ENCODE assay signal across 8 mouse cellular contexts in genomic region chr2:132385194-132385838, GRCm38 (mm10). TPM values are rescaled to one million over a fixed set of nuclear protein-coding genes. Genes with fewer than 3 reads are reported as not detected.
DNase-seq lines count a peak whose midpoint lies in the region; ATAC-seq and TF ChIP-seq lines count a peak whose summit lies in the region.

Prokr2 (minus strand) TSS chr2:132385447.

- H3K4me3 ChIP-seq in gastrocnemius, adult 2 months = peak within 1 kb of the TSS; percentile 59
- peak within 1 kb of the TSS in 1 of 3 experiments; percentile 44 for H3K4me3 ChIP-seq in CH12.LX (replicated peaks in 1 of 3; ENCODE audit: low read depth in 2 of 3, low read length in 2 of 3, poor library complexity in 1 of 3)
- H3K4me3 ChIP-seq in embryonic facial prominence, embryonic 14.5 days (ENCODE audit: low read depth, low read length) = peak within 1 kb of the TSS; percentile 51
- peak within 1 kb of the TSS; percentile 47 for H3K4me3 ChIP-seq in intestine, embryonic 14.5 days (ENCODE audit: low read depth, low read length)
- peak within 1 kb of the TSS; percentile 57 for H3K4me3 ChIP-seq in midbrain, embryonic 13.5 days (replicated peaks)

- no peak within 1 kb of the TSS for H3K9ac ChIP-seq in CH12.LX (ENCODE audit: insufficient read depth, low read depth)
- H3K9ac ChIP-seq in embryonic facial prominence, embryonic 14.5 days (ENCODE audit: low read depth, low read length) = peak within 1 kb of the TSS; percentile 58
- 0 out of 2 replicates have a peak within 1 kb of the TSS, but pooled peaks have one; percentile 22 for H3K9ac ChIP-seq in intestine, embryonic 14.5 days (ENCODE audit: low read length)
- peak within 1 kb of the TSS; percentile 68 for H3K9ac ChIP-seq in midbrain, embryonic 13.5 days (replicated peaks)

- no peaks in the 10 kb centered on the region for H3K9me3 ChIP-seq in CH12.LX (replicated peaks; ENCODE audit: low read length)
- H3K9me3 ChIP-seq in embryonic facial prominence, embryonic 14.5 days (ENCODE audit: control insufficient read depth, low read length) = no peaks in the 10 kb centered on the region
- H3K9me3 ChIP-seq in intestine, embryonic 14.5 days (ENCODE audit: control insufficient read depth, low read length) = no peaks in the 10 kb centered on the region
- no peaks in the 10 kb centered on the region for H3K9me3 ChIP-seq in midbrain, embryonic 13.5 days

- WGBS in embryonic facial prominence, embryonic 14.5 days = 1% methylated on average over 22 of the region's 29 CpGs
- WGBS in intestine, embryonic 14.5 days = under 1% methylated on average over 28 of the region's 29 CpGs
- 2% methylated on average over 29 of the region's 29 CpGs for WGBS in midbrain, embryonic 13.5 days

- ATAC-seq in embryonic facial prominence, embryonic 14.5 days (ENCODE audit: low read depth) = peak; percentile 73
- ATAC-seq in intestine, embryonic 14.5 days (replicated peaks; ENCODE audit: low FRiP score, low TSS enrichment, low read depth) = peak; percentile 60
- ATAC-seq in midbrain, embryonic 13.5 days = peak; percentile 87

- no peak for TF ChIP-seq CTCF in gastrocnemius, adult 2 months (IDR thresholded peaks at IDR 0.05)
- TF ChIP-seq CTCF in CH12.LX (conservative IDR thresholded peaks at IDR 0.05 in 1 of 2, IDR thresholded peaks at IDR 0.05 in 1 of 2; ENCODE audit: low read depth in 2 of 2, low read length in 2 of 2) = no peak

- intact Hi-C loops in gastrocnemius, adult 2 months (cut with DNase I) = no loop called here

- H3K27me3 ChIP-seq in CH12.LX (replicated peaks) = no peaks in the 10 kb centered on the region
- peaks cover 22% of the 10 kb centered on the region; the same call in 1 of the 2 replicates for H3K27me3 ChIP-seq in embryonic facial prominence, embryonic 14.5 days (replicated peaks; ENCODE audit: control insufficient read depth, insufficient read depth, low read length)
- H3K27me3 ChIP-seq in intestine, embryonic 14.5 days (replicated peaks; ENCODE audit: control insufficient read depth, insufficient read depth, low read length) = peaks cover 20% of the 10 kb centered on the region
- H3K27me3 ChIP-seq in midbrain, embryonic 13.5 days = peaks cover 60% of the 10 kb centered on the region

- H3K36me3 ChIP-seq in CH12.LX (replicated peaks in 1 of 2; ENCODE audit: control insufficient read depth in 1 of 2, insufficient read depth in 1 of 2, low read length in 1 of 2) = no peaks in the 10 kb centered on the region
- no peaks in the 10 kb centered on the region for H3K36me3 ChIP-seq in embryonic facial prominence, embryonic 14.5 days (ENCODE audit: control insufficient read depth, insufficient read depth, low read length)
- H3K36me3 ChIP-seq in intestine, embryonic 14.5 days (ENCODE audit: control insufficient read depth, insufficient read depth, low read length) = no peaks in the 10 kb centered on the region
- H3K36me3 ChIP-seq in midbrain, embryonic 13.5 days = no peaks in the 10 kb centered on the region

- no peak for TF ChIP-seq RAD21 in CH12.LX (IDR thresholded peaks at IDR 0.05; ENCODE audit: low read depth, low read length)

- dilution Hi-C loops in CH12.LX (cut with MboI; ENCODE audit: extremely low pct_ligation_motif_present, extremely low pct_unique_long_range_greater_than_20kb, low sequenced_read_pairs) = no loop called here

- H3K79me2 ChIP-seq in CH12.LX (replicated peaks; ENCODE audit: control insufficient read depth, extremely low read depth, insufficient read depth, poor library complexity, severe bottlenecking) = no peaks in the 10 kb centered on the region

- no peak within 1 kb of the TSS for H3K27ac ChIP-seq in gastrocnemius, adult 2 months
- H3K27ac ChIP-seq in CH12.LX (ENCODE audit: insufficient read depth, low read depth) = no peak within 1 kb of the TSS
- H3K27ac ChIP-seq in embryonic facial prominence, embryonic 14.5 days (replicated peaks; ENCODE audit: low read depth, low read length) = no peak within 1 kb of the TSS
- no peak within 1 kb of the TSS for H3K27ac ChIP-seq in intestine, embryonic 14.5 days (ENCODE audit: low read depth)
- no peak within 1 kb of the TSS; the same call in 1 of the 2 replicates for H3K27ac ChIP-seq in midbrain, embryonic 13.5 days

- no peak for TF ChIP-seq EP300 in CH12.LX (IDR thresholded peaks at IDR 0.05; ENCODE audit: low read length)

- peak within 1 kb of the TSS; percentile 82 for H3K4me2 ChIP-seq in CH12.LX (ENCODE audit: insufficient read depth, low read depth, poor library complexity, severe bottlenecking)
- peak within 1 kb of the TSS; percentile 96 for H3K4me2 ChIP-seq in embryonic facial prominence, embryonic 14.5 days (ENCODE audit: low read depth, low read length)
- peak within 1 kb of the TSS; percentile 99 for H3K4me2 ChIP-seq in intestine, embryonic 14.5 days (ENCODE audit: low read length)
- H3K4me2 ChIP-seq in midbrain, embryonic 13.5 days (replicated peaks) = peak within 1 kb of the TSS; percentile 94

- H3K4me1 ChIP-seq in CH12.LX (ENCODE audit: control insufficient read depth in 1 of 2, insufficient read depth in 2 of 2) = peaks cover 4 to 14% of the 10 kb centered on the region in 2 experiments; a peak in 3 of 4 replicates
- 0 out of 2 replicates have a peak, but pooled peaks cover 4% of the 10 kb centered on the region for H3K4me1 ChIP-seq in embryonic facial prominence, embryonic 14.5 days (ENCODE audit: control insufficient read depth, insufficient read depth, low read length)
- no peaks in the 10 kb centered on the region for H3K4me1 ChIP-seq in intestine, embryonic 14.5 days (replicated peaks; ENCODE audit: control insufficient read depth, insufficient read depth, low read length)
- peaks cover 14% of the 10 kb centered on the region for H3K4me1 ChIP-seq in midbrain, embryonic 13.5 days (replicated peaks)

- TF ChIP-seq POLR2A in CH12.LX (IDR thresholded peaks at IDR 0.05; ENCODE audit: low read depth, low read length) = no peak

- DNase-seq in gastrocnemius, adult 2 months = no peak
- no peak for DNase-seq in gastrocnemius, postnatal 25 days
- no peak for DNase-seq in CH12.LX (ENCODE audit: extremely low read depth)
- peak; percentile 48 for DNase-seq in embryonic facial prominence, embryonic 14.5 days (ENCODE audit: low spot score)
- DNase-seq in intestine, embryonic 14.5 days (ENCODE audit: low spot score) = no peak
- DNase-seq in layer of hippocampus, adult 9-11 months = no peak
- DNase-seq in urinary bladder, postnatal 36 days (ENCODE audit: low spot score in 2 of 2) = no peak

- in situ Hi-C loops in CH12.LX (cut with MboI; ENCODE audit: low pct_ligation_motif_present, low pct_unique_long_range_greater_than_20kb, low sequenced_read_pairs) = no loop called here

TF ChIP-seq in CH12.LX, 34 proteins besides CTCF, POLR2A, EP300 and RAD21:
- TF ChIP-seq MAX (IDR thresholded peaks at IDR 0.05; ENCODE audit: low read length) (no peak), ETS1 (conservative IDR thresholded peaks at IDR 0.05; ENCODE audit: low read depth, low read length) (no peak), CHD1 (IDR thresholded peaks at IDR 0.05; ENCODE audit: low read depth, low read length) (no peak), SMC3 (IDR thresholded peaks at IDR 0.05; ENCODE audit: low read depth, low read length) (no peak), MXI1 (IDR thresholded peaks at IDR 0.05; ENCODE audit: low read depth, low read length) (no peak), NELFE (IDR thresholded peaks at IDR 0.05; ENCODE audit: low read depth, low read length) (no peak), BHLHE40 (IDR thresholded peaks at IDR 0.05; ENCODE audit: low read depth, low read length) (no peak), RCOR1 (conservative IDR thresholded peaks at IDR 0.05; ENCODE audit: low read depth, low read length) (no peak), TBP (conservative IDR thresholded peaks at IDR 0.05; ENCODE audit: low read depth, low read length) (no peak), MYC (IDR thresholded peaks at IDR 0.05; ENCODE audit: low read depth, low read length) (no peak), MAZ (IDR thresholded peaks at IDR 0.05; ENCODE audit: low read depth, low read length) (no peak), E2F4 (IDR thresholded peaks at IDR 0.05; ENCODE audit: insufficient replicate concordance, low read depth, low read length) (no peak), MEF2A (IDR thresholded peaks at IDR 0.05; ENCODE audit: borderline replicate concordance, low read depth, low read length) (no peak), ZMIZ1 (IDR thresholded peaks at IDR 0.05; ENCODE audit: low read depth, low read length) (no peak), ZNF384 (IDR thresholded peaks at IDR 0.05; ENCODE audit: low read depth, low read length) (no peak)

RNA-seq across cellular contexts. Expression of gene Prokr2, which starts in this region (rescaled TPM):
- not detected for total RNA-seq in gastrocnemius, adult 2 months (2021)
- total RNA-seq in gastrocnemius, postnatal 25 days (2021) = not detected
- total RNA-seq in CH12.LX (2012; rRNA removed) = 0.04 TPM in 1 of 2 replicates, not detected in the other
- total RNA-seq in CH12.LX (2014; rRNA removed) = not detected in 2 replicates
- not detected in 2 replicates for polyA plus RNA-seq in CH12.LX (2012; ENCODE audit: insufficient read length, low read depth)
- polyA plus RNA-seq in embryonic facial prominence, embryonic 14.5 days (2014; fragmentation: Nextera tagmentation; extraction: Ambion mirVana) = 1.3 and 2.7 TPM in 2 replicates
- polyA plus RNA-seq in intestine, embryonic 14.5 days (2014; fragmentation: Nextera tagmentation; extraction: Ambion mirVana) = 0.18 and 0.32 TPM in 2 replicates
- 3.6 and 9.2 TPM in 2 replicates for polyA plus RNA-seq in midbrain, embryonic 13.5 days (2015; fragmentation: Nextera tagmentation; extraction: Ambion mirVana)

Comparison
In these comparisons a context has a peak if more than half of its experiments do, and no peak if none do; other contexts are left out.
1. Peak in ATAC-seq, H3K4me3 ChIP-seq, H3K9ac ChIP-seq and H3K4me2 ChIP-seq in intestine, embryonic 14.5 days; RNA of the gene not detected or under 1 TPM.